Mouse (Mus musculus) gastrocnemius, adult 18-20 months (tissue): ENCODE measurements around the gene Arhgef17. TPM values are rescaled to one million over a fixed set of nuclear protein-coding genes. Genes with fewer than 3 reads are reported as not detected.

Source experiments
- DNase-seq: peaks from one replicate; pipeline ENCODE4 v3.0.0; 2021; ENCODE audit warnings: low spot score
- long read RNA-seq, 2 experiments: library from polyadenylated mRNA; stranded (forward); transcript quantifications; one replicate each; pipeline ENCODE4 v2.0.0; 2021
- total RNA-seq, 2 experiments: library from RNA; stranded (reverse); gene quantifications; 2 replicates each; pipeline ENCODE4 v1.2.3; 2021

Arhgef17 gene
- total RNA-seq = 10 to 100 TPM; 32.1 to 35.5 TPM
- long read RNA-seq, experiment 1, full-length matches to known transcripts = 13 of 27 reads
- long read RNA-seq, experiment 1, partial matches to known transcripts = 9 of 27 reads
- long read RNA-seq, experiment 1, other reads (novel, unspliced or antisense) = 5 of 27 reads
- long read RNA-seq, experiment 2, full-length matches to known transcripts = 7 of 17 reads
- long read RNA-seq, experiment 2, partial matches to known transcripts = 2 of 17 reads
- long read RNA-seq, experiment 2, other reads (novel, unspliced or antisense) = 8 of 17 reads

DNA sequence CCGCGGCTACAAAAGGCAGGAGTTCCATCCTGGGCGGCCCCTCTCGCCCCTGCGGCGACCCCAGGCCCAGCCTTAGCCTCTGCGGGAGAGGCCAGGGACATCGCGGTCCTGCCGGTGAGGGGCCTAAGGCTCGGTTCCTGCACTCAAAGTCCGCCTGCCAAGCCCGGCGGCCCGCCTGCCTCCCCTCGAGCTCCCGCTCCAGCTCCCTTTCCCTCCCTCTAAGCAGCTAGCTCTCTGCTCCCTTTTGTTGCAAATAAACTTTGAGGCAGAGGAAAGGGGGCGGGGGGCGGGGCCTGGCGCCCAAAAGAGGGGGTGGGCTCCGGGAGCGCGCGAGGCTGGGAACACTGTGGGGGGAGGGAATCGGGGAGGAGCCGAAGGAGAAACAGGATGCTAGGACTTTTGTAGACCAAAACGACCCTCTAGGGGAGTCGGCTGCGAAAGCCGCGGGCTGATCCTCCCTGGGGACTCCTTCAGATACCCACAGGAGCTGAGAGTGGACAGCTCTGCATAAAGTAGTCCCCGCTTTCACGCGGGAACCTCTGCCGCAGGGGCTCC is at the start of gene Arhgef17:
Gene Arhgef17, minus strand, starts transcription at position 182 of the 555 bp plus-strand sequence.
- no peak for DNase-seq

DNA sequence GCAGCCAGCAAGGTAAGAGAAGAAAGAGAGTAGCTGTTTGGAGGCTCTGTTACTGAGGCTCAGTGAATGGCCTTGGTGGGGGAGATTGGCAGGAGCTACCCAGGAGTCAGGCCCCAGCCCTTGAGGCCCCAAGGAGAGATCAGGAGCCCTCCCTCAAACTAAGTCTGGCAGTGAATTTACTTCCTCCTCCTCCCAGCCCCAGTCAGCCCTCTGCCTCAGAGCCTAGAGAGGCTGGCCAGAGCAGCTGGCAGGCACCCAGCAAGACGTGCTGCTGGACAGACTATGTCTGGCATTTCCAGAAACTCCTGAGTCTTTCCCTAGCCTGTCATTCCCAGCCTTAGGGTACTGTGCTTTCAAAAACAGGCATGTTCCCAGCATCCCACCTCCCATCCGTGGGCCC is 47.3 kb upstream of the Arhgef17 start:
- peak; percentile 57 for DNase-seq

DNA sequence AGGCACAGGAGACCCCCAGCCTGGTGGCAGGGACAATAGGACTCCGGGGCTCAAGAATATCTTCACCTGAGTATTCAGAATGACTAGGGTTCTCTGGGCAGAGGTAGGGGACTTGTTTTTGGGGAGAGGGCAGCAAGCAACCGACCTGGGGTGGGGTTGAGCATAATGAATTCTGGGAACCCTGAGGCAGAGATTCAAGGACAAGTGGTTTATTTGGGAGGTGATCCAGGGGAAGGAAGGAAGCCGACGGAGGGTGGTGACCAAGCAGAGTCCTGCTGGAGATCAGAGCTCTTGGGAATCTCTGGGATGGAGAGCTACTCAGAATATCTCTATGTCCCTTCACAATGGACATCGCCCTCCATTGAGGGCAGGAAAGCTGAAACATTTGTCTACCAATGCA is 46.3 kb upstream of the Arhgef17 start:
- DNase-seq = no peak

DNA sequence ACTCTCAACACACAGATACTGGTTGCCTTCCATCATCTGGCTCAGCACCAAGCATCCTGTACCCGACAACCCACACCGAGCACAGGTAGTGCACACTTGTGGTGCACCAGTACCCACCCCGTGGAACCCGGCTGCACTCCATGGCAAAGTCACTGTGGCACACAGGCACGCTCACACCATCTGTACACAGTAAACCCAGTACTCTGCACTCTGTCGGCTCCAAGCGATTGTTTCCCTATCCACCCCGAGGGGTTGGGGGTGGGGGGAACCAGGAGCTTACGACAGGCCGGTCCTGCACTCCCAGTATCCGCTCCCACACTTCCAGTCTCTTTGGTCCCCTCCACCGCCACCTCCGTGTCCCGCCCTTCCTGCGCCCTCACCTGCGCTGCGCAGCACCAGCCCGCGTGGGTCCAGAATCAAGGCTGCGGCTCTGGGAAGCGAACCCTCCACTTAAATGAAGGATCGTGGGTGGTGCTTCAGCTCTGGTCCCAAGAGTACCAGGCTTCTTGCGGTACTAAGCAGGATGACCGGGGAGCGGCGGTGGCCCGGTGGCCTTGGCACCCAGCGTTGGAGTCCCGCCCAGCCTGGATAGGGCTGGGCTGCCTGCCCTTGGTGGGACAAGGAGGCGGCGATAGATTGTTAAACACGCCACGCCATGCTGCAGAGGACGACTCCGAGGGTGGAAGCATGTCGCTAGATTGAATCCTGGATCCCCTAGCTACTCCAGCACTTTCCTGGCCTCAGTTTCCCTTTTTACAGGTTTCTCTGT is 42.4 kb upstream of the Arhgef17 start, which contains the start of gene P2ry6:
Gene P2ry6, minus strand, starts transcription at position 515 of the 769 bp plus-strand sequence.
- DNase-seq = no peak

DNA sequence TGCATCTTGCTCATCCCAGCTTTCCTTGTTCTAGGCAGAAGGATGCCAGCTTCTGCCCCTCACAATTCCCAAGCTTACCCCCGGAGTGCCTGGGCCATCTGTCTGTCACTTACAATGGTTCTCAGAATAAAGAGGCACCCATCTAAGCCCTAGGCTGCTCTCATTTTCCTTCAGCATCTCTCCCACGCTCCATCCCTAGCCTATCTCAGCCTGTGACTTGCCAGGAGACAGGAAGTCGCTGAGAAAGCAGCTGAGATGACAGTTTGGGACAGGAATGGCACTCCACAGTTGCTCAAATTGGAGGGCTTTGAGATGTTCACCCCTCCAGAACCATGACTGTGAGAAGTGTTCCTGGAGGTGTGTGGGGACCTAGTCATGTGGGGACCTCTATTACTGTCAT is 41.0 kb upstream of the Arhgef17 start:
- no peak for DNase-seq

DNA sequence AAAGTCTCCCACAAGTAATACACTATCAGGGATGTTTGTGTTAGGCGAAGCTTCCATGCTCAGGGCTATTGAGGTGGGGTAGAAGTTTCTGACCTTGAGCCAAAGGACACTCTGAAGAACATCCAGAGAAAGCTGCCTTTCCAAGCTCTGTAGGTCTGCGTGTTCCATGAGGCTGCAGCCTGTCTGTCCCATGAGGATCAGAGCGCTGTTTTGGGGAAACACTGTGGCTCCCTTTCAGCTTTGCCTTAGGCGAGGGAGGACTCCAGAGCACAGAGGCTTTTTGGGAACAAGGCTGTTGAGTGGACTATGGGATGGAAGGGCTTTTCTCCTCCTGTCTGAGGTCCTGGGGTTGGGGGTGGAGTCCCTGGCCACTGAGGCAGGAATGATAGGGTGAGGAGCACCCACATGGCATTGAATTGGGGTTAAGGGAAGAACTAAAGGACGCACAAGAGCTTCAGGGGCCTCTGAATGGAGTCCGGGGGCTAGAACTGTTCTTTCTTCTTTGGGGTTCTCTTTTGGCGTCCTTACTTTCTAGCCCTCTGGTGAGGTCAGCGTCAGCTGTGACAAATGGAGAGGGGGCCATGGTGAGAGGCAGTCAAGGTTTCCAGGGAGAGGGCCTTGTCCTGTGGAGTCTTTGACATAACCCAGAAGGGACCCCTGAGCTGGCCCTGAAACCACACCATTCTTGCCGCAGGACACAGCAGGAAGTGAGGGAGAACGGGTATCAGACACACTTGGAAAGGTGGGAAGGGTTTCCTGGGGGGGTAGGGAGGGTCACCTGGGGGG is 37.2 kb upstream of the Arhgef17 start:
- no peak for DNase-seq

DNA sequence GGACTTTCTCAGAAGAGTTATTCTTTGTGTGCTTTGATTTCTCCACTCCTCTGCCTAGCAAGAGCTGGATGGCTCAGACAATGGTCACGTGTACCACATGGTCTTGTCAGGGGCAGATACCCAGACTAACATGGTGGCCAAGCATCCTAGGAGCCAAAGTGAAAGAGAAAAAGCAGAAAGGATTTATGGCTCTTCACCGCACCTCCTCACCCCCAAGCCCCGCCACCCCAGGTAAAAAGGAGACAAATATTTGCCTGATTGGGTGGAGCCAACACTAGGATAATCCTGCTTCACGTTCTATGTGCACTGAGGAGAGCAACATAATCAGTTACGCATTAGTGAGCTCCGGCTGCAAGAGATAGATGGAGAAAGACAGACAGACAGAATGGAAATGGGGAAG is 36.5 kb upstream of the Arhgef17 start:
- no peak for DNase-seq

DNA sequence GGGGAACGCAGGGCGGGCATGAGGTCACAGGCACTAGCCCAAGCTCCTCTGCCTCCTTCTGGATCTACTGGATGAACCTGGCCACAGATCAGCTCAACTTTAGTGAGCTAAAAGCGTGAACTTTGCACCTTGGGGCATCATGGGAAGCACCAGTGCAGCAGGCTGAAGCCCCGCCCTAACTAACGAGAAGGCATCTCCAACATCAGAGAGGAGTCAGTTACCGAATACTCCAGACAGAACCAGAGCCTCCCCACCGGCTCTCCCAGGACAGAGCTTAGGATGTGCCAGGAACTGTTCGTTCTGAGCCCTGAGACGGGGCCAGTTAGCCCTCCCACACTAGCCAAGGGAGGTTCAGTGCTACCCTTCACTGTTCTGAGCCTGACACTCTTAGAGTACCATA is 35.9 kb upstream of the Arhgef17 start:
- peak; percentile 55 for DNase-seq

DNA sequence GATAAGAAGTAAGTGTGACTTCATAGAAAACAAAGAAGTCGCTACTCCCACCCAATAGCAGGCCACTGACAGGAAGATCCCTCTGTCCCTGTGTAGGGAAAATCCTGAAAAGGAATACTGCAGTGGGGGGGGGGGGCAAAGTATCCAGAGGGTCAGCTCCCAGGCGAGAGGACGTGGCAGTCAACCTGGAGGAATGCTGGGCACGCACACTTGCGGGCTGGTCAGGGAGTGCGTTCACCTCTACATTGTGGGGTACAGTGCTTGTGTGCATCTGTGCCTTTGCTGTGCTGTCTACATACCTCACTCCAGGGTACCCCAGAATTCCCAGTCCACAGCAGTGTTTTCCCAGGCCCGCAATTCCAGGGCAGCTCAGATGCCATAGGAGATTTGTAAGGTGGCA is 34.1 kb upstream of the Arhgef17 start:
- DNase-seq = no peak

DNA sequence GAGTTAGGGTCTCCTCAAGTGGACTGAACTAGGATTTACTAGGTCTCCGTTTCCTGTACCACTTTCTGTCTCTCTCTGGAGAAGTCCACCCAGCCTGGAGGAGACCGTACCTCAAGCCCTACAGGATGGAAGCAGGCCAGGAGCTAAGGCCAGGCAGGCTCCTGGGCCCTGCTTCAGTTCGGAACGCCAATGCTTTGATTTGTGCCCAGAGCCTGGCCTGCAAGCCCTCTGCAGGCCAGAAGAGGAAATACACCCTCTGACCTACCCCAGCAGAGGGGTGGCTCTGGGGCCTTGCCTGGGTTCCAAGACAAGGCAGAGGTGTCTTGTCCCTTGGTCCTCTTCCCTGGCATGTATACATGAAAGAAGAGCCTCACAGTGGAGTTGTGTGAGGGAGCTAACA is 33.2 kb upstream of the Arhgef17 start:
- peak; percentile 43 for DNase-seq

DNA sequence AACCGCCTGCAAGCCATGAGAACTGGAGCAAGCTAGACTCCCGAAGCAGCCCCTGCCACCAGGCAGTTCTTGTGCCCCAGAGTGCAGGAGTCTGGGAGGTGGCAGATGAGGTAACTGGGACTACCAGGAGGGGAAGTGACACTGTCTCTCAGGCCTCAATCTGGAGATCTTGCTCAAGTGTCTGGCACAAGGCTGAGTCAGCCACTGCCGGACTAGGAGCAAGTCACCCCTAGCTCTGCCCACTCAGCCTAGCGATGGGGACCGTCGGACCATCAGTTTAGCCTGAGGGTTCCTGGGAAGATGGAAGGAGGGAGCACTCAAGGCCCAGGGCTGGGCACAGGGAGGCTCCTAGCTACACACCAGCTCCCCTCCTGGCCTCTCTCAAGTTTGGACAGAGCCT is 32.3 kb upstream of the Arhgef17 start:
- no peak for DNase-seq

DNA sequence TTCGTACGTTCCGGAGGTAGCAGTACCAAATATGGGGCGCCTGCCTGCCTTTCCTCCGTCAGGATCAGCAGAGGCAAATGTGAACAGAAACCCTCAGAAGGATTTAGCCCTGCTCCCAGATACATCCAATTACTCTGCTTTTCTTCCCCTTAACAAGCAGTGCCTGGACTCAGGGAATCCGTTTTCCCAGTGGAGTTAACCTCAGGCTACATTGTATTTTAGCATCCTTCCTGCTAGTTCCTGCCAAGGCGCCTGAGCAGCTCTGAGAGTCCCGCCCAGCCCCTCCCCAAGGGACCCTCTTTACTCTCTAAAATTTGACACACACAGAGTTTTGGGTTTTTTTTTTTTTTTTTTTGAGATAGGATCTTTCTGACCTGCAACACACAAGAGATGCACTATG is 31.5 kb upstream of the Arhgef17 start:
- no peak for DNase-seq

DNA sequence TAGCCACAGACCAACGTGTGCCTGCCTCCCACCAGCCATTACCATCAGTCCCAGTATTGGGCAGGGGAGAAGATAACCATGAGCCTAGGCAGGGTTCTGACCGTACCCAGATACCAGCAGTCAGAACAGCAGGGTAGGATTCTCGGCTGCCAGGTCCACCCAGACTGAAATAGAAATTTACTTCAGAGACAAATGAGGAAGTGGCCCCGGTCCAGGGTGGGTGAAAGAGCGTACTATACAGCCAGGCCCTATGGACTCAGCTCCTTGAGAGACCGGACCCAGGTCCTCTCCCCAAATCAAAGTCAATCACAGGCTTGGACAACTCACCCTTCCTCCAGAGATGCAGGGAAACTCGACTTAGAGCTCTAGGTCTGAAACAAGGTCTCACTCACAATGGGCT is 29.2 kb upstream of the Arhgef17 start:
- DNase-seq = no peak

DNA sequence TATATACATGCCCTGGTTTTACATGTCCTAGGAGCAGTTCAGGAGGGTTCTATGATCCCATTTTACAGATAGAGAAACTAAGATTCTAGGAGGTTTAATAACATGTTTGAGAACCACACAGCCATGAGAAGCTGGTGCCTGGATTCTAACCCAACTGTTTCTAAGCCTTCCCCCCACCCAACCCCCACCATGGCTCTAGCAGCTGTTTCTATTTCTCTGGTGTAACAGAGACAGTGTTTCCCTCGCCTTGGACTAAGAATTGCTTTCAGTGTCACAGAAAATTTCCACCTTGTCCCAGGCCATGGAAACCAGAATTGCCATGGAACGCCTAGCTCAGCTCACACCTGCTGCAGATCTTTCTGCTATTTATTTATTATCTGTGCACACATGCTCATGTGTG is 28.6 kb upstream of the Arhgef17 start:
- no peak for DNase-seq

DNA sequence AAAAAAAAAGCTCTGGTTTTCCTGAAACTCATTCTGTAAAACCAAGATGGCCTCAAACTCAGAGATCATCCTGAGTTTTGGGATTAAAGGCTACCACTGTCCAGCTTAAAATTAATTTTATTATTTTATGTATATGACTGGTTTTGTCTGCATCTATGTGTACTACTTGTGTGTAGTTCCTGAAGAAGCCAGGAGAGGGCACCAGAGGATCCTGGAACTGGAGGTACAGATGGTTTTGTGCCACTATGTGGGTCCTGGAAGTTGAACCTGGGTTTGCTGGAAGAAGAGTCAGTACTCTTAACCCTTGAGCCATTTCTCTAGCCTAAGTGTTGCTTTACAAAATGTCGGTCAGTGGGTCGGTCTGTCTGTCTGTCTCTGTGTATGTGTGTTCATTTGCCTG is 26.5 kb upstream of the Arhgef17 start:
- DNase-seq = no peak

DNA sequence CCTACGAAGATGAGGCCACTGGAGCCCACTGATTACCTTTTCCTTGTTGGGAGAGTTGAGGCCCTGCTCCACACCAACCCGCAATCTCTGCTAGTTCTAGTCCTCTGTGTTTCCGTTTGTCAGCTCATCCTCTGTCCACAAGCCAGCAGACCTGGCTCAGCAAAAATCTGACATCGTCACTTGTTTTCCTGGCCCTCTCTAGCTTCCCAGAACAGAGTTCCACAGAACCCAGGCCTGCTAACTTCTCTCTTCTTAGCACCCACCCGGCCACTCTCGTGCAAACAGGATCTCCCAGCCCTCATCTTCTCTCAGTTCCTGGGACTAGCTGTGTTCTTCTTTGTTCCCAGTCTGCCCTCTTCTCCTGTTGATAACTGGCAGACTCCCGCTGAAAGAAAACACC is 20.8 kb upstream of the Arhgef17 start:
- no peak for DNase-seq

DNA sequence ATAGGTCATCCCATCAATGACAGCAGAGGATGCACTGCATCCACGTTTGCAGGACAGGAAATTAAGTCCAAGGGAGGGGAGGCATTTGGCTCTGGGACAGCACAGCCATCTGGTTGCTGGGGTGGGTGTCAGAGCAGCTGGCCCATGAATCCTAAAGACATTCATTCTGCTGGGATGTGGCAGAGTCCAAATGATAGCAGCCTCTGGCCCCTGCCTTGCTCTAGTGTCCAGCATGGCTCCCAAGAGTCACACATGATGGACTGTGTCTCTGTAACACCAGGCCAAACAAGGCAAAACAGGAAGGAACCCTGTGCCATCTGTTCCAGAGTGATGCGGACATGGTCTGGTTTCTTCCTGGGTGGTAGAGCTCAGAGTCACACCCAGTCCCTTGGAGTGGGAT is 20.0 kb upstream of the Arhgef17 start:
- DNase-seq = no peak

DNA sequence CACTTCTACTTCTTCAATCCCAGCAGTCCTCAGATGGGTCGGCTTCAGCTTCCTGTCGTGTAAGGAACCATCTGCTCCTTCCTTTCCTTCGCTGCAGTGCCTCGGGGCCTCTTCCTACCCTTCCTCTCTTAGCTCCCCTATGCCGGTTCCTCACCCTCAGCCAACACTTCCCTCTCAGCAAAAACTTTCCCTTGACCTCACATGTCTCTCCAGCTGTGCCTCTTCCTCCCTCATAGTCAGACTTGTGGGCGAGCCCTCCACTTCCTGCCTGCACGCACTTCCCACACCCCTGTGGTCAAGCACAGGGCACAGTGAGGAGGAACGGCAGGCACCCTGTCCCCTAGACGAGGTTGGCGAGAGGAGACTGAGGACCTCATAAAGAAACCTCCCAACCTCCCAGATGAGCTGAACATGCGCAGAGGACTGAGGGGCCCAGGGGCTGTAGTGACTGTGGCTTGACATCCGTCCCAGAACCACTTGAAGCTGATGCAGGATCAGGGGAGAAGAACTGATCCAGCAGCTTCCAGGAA is 18.6 kb upstream of the Arhgef17 start:
- no peak for DNase-seq

DNA sequence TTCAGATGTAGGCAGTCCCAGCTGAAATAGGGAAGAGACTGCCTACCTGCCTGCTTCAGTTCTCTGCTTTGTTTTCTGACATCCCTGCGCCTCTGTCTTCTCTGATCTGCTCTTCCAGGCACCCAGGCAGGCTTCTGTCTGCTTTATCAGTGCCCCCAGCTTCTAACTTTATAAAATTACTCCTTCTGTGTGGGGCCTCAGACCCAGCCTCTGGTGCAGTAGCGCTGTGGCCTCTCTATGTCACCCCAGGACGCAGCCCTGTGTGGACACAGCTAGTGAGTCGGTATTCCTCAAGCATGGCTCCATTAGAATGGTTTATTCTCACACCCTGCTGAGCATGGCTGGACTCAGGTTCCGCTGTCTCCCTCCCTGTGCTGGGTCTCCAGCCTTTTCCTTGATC is 18.1 kb upstream of the Arhgef17 start:
- DNase-seq = no peak

DNA sequence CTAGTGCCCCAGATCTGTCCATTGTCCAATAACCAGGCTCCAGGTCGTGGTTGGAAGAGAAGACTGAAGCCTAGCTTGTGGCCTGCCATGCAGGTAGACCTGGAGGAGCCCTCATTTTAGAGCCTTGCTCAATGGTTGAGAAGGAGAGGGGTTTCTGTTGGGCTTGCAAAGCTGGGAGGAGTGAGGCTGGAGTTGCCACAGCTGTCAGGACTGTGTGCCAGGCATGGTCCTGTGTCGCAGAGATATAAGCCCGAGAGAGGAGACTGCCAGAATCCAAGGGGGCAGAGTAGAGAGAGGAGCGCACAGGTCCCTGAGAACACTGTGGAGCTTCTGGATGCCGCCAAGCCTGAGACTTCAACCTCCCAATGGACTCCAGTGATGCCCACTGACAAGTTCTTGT is 12.8 kb upstream of the Arhgef17 start:
- no peak for DNase-seq

DNA sequence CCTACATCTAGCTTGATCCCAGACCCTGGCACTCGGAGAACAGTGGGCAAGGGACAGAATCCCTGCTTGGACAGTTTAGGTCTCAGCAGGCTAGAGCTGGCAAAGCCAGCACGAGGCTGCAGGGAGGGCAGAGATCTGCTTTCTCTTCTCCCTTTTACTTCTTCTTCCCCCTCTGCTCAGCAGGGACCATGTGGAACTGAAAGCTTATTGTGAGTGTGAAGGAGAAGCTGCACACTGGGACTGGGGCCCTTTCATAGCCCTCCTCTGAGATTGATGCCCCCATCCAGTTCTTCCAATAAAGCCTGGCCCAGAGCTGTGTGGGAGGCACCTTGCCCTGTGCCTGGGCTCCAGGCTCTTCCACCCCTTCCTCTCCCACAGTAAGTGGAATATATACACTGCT is 12.4 kb upstream of the Arhgef17 start:
- DNase-seq = no peak
